Mouse (Mus musculus): ENCODE data around the gene Tk2. TPM values are rescaled to one million over a fixed set of nuclear protein-coding genes. Genes with fewer than 3 reads are reported as not detected.

Gene Tk2
- 17.4 TPM for polyA plus RNA-seq (2014; fragmentation: Illumina TruSeq; extraction: RNeasy Lipid Tissue Mini Kit (QIAGEN cat#74804))

DNA sequence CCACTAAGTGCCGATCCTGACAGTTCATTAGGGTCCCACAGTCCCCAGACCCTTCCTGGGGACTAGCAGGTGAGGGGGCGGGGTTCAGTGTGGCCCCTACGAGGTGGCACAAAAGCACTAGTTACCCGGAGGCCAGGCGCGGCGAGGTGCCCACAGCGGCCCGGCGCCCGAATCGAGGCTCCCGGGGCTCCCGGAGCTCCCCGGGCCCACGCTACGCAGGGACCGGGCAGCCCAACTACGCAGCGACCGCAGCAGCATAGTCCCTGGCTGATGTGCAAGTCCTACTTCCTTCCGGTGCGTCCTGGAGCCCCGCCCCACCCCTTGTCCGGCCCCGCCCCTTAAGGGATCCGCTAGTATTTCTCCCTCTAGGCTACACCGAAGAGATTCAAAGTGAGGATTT, at the start of gene Tk2:
Gene Tk2 (minus strand): TSS at position 283 of the 400 bp plus-strand sequence.

DNA sequence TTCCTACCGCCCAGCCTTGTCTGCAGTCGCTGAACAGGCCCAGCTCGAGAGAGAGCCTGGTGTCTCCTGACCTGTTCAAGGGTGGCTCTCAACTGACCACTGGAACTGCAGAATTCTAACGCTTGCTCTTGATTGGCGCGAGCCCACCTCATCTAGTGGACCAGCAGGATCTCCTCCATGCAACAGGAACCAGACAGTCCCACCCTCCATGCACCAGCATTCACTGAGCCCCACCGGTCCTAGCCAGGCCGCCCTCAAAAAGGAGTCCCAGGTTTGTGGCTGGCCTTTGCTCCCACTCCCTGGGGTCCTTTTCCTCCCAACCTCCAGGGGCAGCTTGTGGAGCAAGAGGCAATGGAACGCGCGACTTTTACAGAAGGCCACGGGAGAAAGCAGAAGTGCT, 44.7 kb upstream of the Tk2 start, which contains the start of gene Cmtm2a:
Gene Cmtm2a (minus strand): TSS at position 101 of the 400 bp plus-strand sequence.

DNA sequence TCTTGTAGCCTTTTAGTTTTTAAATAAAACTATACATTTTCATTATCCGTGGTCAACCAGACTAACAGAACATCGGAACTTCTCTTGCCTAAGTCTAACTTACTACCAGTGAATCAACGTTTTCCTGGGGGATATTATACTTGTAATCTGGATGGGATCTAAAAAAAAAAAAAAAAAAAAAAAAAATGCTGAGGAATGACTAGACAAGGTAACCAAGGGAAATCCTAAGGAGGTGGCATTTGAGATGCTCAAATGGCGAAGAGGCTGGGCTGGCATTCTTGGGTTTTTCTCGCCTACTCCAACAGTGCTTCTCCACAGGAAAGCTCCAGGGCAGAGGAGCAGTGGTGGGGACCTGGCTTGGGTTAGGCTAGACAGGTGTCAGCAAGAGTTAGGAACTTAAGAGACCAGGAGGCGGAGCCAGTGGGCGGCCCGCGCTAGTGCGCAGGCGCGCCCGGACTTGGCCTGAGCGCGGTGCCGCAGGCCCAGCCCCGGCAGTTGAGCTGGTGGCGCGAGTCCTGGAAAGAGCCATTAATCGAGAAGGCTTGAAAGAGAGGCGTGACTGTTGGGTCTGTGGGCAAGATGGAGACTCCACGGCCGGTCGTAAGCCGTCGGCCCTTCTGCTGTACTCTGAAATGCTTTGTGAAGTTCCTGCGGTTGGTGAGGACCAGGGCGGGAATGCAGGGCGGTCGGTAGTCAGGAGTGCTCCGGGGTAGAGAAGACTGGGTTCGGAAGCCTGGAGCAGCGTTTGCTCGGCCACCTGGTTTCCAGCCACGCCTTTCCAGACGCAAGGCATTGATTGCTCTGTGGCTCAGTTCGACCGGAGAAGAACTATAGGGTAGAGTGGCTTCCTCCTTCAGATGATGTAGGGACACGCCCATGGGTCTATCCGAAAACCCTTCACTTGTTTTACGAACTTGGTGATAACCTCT, 2.3 kb upstream of the Tk2 start, which contains the start of gene Cklf:
Gene Cklf (plus strand): TSS at position 423 of the 929 bp plus-strand sequence.

Other genes starting within 250 kb of the Tk2 start
- 14.7 TPM for gene Cdh5, start 146.9 kb downstream of the Tk2 start, polyA plus RNA-seq (2014; fragmentation: Illumina TruSeq; extraction: RNeasy Lipid Tissue Mini Kit (QIAGEN cat#74804))
- gene Bean1, start 78.1 kb downstream of the Tk2 start, polyA plus RNA-seq (2014; fragmentation: Illumina TruSeq; extraction: RNeasy Lipid Tissue Mini Kit (QIAGEN cat#74804)), result 3.9 TPM
- 52.4 TPM for gene Cklf, start 2.3 kb upstream of the Tk2 start, polyA plus RNA-seq (2014; fragmentation: Illumina TruSeq; extraction: RNeasy Lipid Tissue Mini Kit (QIAGEN cat#74804))
- 31.9 TPM for gene Cmtm2a, start 44.6 kb upstream of the Tk2 start, polyA plus RNA-seq (2014; fragmentation: Illumina TruSeq; extraction: RNeasy Lipid Tissue Mini Kit (QIAGEN cat#74804))
- not detected for gene Gm45711, start 61.5 kb upstream of the Tk2 start, polyA plus RNA-seq (2014; fragmentation: Illumina TruSeq; extraction: RNeasy Lipid Tissue Mini Kit (QIAGEN cat#74804))
- gene Cmtm1, start 61.6 kb upstream of the Tk2 start, polyA plus RNA-seq (2014; fragmentation: Illumina TruSeq; extraction: RNeasy Lipid Tissue Mini Kit (QIAGEN cat#74804)), result not detected
- gene Gm11020, start 73.0 kb upstream of the Tk2 start, polyA plus RNA-seq (2014; fragmentation: Illumina TruSeq; extraction: RNeasy Lipid Tissue Mini Kit (QIAGEN cat#74804)), result not detected
- gene Cmtm2b, start 73.7 kb upstream of the Tk2 start, polyA plus RNA-seq (2014; fragmentation: Illumina TruSeq; extraction: RNeasy Lipid Tissue Mini Kit (QIAGEN cat#74804)), result not detected
- gene Cmtm3, start 90.9 kb upstream of the Tk2 start, polyA plus RNA-seq (2014; fragmentation: Illumina TruSeq; extraction: RNeasy Lipid Tissue Mini Kit (QIAGEN cat#74804)), result 74.6 TPM
- gene Cmtm4, start 147.2 kb upstream of the Tk2 start, polyA plus RNA-seq (2014; fragmentation: Illumina TruSeq; extraction: RNeasy Lipid Tissue Mini Kit (QIAGEN cat#74804)), result 39.0 TPM
- gene Dync1li2, start 194.5 kb upstream of the Tk2 start, polyA plus RNA-seq (2014; fragmentation: Illumina TruSeq; extraction: RNeasy Lipid Tissue Mini Kit (QIAGEN cat#74804)), result 117 TPM